Mouse (Mus musculus) ES-E14 (cell line): ENCODE data around the gene Stat2. TPM values are rescaled to one million over a fixed set of nuclear protein-coding genes. Genes with fewer than 3 reads are reported as not detected.
"Not testable (repeated sequence)": the region's sequence is repeated elsewhere in the genome, so short reads cannot be mapped to it uniquely, and the experiment has no call there.

ENCODE experiments used
- DNase-seq: peaks from one replicate; pipeline ENCODE4 v3.0.0-alpha.2; 2013; ENCODE audit warnings: low read depth, low spot score
- H3K27ac ChIP-seq: 2 replicates; pipeline ENCODE4 v1.5.1; 2012; ENCODE audit warnings: low read depth, mild to moderate bottlenecking, low read length, moderate library complexity, mixed read lengths; ENCODE audit not compliant: poor library complexity, insufficient read depth, severe bottlenecking
- H3K36me3 ChIP-seq: 2 replicates; pipeline ENCODE4 v1.6.1; 2012; ENCODE audit warnings: mild to moderate bottlenecking, low read length, moderate library complexity, mixed read lengths; ENCODE audit not compliant: control insufficient read depth, poor library complexity, insufficient read depth, severe bottlenecking
- H3K4me1 ChIP-seq, 2 experiments: fragments of 150-350 bp in 1 of 2; sonication (generic) in 1 of 2; 2 replicates each; pipeline ENCODE4 v1.6.1; 2012; ENCODE audit warnings: low read length in 2 of 2, mild to moderate bottlenecking in 1 of 2, mixed read lengths in 1 of 2; ENCODE audit not compliant: control insufficient read depth in 2 of 2, insufficient read depth in 2 of 2, poor library complexity in 1 of 2
- H3K4me3 ChIP-seq, 2 experiments: fragments of 150-350 bp in 1 of 2; sonication (generic) in 1 of 2; 2 replicates each; pipeline ENCODE4 v1.5.1; 2012; ENCODE audit warnings: low read length in 2 of 2, low read depth in 1 of 2, mild to moderate bottlenecking in 1 of 2, mixed read lengths in 1 of 2; ENCODE audit not compliant: insufficient read depth in 1 of 2, poor library complexity in 1 of 2, severe bottlenecking in 1 of 2
- H3K9ac ChIP-seq: 2 replicates; pipeline ENCODE4 v1.6.1; 2012; ENCODE audit warnings: low read depth, mild to moderate bottlenecking, low read length, mixed read lengths; ENCODE audit not compliant: poor library complexity, insufficient read depth, severe bottlenecking
- H3K9me3 ChIP-seq: fragments of 150-350 bp; sonication (generic); 2 replicates; pipeline ENCODE4 v1.6.1; 2012; ENCODE audit warnings: low read depth, mild to moderate bottlenecking, low read length; ENCODE audit not compliant: control insufficient read depth, insufficient read depth
- CHD2 ChIP-seq: IDR thresholded peaks from 2 replicates; pipeline ENCODE4 v1.6.1; 2014; ENCODE audit warnings: mild to moderate bottlenecking, low read depth, low read length, inconsistent platforms
- HCFC1 ChIP-seq: IDR thresholded peaks from 2 replicates; pipeline ENCODE4 v1.6.1; 2012; ENCODE audit warnings: low read length, inconsistent platforms, borderline replicate concordance; ENCODE audit not compliant: insufficient read depth
- MAFK ChIP-seq: IDR thresholded peaks from 2 replicates; pipeline ENCODE4 v1.6.1; 2014; ENCODE audit warnings: mild to moderate bottlenecking, low read depth, low read length, inconsistent platforms; ENCODE audit not compliant: insufficient read depth
- ZC3H11A ChIP-seq: IDR thresholded peaks from 2 replicates; pipeline ENCODE4 v1.6.1; 2012; ENCODE audit warnings: low read depth, mild to moderate bottlenecking, inconsistent platforms, low read length, borderline replicate concordance
- ZNF384 ChIP-seq: IDR thresholded peaks from 2 replicates; pipeline ENCODE4 v1.6.1; 2012; ENCODE audit warnings: low read depth, low read length, inconsistent platforms
- in situ Hi-C, 2 experiments: fragments of 600-800 bp; cut with MboI; formaldehyde crosslinking; loops; one replicate each; pipeline ENCODE4 v1.15.1; 2025; ENCODE audit warnings: low sequenced_read_pairs in 2 of 2, inconsistent platforms in 1 of 2; ENCODE audit not compliant: unreplicated experiment in 2 of 2
- total RNA-seq: library from RNA; depleted of rRNA; stranded (reverse); fragments of 300-350 nt; gene quantifications from 2 replicates; pipeline ENCODE4 v1.2.3, GENCODE M21; 2012

The Stat2 gene
- total RNA-seq, 1 experiment: 10.6 TPM

DNA sequence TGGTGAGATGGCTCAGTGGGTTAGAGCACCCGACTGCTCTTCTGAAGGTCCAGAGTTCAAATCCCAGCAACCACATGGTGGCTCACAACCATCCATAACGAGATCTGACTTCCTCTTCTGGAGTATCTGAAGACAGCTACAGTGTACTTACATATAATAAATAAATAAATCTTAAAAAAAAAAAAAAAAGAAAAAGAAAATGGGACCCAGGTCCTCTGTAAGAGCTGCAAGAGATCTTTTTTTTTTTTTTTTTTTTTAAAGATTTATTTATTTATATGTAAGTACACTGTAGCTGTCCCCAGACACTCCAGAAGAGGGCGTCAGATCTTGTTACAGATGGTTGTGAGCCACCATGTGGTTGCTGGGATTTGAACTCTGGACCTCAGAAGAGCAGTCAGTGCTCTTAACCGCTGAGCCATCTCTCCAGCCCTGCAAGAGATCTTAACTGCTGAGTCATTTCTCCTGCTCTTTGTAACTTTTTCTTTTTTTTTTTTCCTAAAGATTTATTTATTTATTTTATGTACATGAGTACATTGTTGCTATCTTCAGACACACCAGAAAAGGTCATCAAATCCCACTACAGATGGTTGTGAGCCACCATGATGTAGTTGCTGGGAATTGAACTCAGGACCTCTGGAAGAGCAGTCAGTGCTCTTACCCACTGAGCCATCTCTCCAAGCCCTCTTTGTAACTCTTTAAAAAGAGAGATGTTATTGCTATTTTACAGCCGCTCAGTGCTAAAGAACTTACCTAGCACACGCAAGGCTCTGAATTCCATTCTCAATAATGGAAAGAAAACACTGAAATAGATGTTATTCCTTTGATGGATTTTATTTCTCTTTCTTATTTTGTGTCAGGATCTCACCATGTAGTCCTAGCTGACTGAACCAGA, 62.2 kb downstream of the Stat2 start:
- TF ChIP-seq ZNF384: peak; percentile 60
- TF ChIP-seq MAFK: peak; percentile 64; the same call in 1 of the 2 replicates
- H3K4me3 ChIP-seq, DNase-seq, H3K9me3 ChIP-seq, H3K27ac ChIP-seq, H3K4me1 ChIP-seq, H3K9ac ChIP-seq, H3K36me3 ChIP-seq, in situ Hi-C loops: not testable (repeated sequence)

DNA sequence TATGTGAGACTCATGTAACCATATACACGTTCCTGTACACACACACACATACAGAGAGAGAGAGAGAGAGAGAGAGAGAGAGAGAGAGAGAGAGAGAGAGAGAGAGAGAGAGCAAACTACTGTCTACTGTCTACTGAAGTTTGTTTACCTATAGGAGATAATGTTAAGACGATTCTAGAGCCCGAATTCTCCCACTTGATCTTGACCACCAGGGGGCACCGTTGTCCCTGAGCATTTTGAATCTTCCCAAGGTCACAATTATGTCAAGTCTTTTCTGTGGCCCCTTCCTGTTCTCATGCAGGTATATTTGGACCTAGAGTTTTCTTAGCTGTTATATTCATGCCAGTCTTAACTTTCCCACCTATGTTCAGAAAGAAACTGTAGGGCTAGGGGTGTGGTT, 65.2 kb downstream of the Stat2 start:
- DNase-seq: peak; percentile 78
- no peak for TF ChIP-seq CHD2
- no peak for TF ChIP-seq ZC3H11A
- no peak for TF ChIP-seq ZNF384
- no peak for TF ChIP-seq MAFK
- TF ChIP-seq HCFC1: no peak
- no peak overlapping the region for H3K9ac ChIP-seq

DNA sequence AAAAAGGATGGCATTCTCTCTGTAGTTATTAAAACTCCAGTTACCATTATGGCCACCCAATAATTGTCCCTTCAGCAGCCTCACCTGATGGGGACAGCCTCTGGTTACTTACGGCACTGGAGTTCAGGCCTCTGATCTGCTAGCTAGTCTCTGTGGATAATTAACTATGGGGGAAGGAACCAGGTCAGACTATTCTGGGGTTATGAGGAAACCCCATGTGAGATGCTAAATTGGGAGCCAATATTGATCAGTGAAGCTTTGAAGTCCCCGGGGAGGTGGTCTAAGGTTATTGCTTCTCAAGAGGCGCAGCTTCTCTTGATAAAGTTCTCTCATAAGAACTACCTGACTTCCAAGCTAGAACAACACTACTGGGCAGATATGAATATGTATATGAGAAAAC, 65.8 kb downstream of the Stat2 start:
- in situ Hi-C loops: no loop called here

More for the DNA sequence above, 65.2 kb downstream of the Stat2 start:
- Histone ChIP-seq H3K9me3 (no peaks in the 10 kb centered on the region), H3K4me1 (peaks cover 2 to 4% of the 10 kb centered on the region in 2 experiments; a peak in 1 of 4 replicates), H3K36me3 (peaks cover 2% of the 10 kb centered on the region; the same call in 1 of the 2 replicates), H3K4me3 (no peak overlapping the region), H3K27ac (no peak overlapping the region)
- in situ Hi-C loops: no loop called here

DNA sequence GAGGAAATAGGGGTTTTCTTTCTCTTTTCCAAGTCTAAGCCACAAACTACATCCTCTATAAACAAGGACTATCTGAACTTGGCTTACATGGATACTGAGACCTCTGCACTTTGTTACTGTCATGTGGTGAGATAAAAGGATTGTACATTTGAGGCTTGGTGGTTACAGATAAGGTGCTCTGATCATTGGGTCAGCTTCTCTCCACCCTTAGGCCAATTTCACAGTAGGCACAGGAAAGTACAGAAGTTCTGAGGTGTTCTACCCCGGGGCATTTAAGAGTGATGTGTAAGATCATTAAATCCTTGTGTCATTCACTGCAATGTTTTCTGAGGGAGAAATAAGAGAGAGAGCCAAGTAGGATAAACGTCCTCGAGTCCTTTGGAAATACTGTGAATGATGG, 66.2 kb downstream of the Stat2 start:
- H3K9me3 ChIP-seq: no peaks in the 10 kb centered on the region
- DNase-seq: no peak
- TF ChIP-seq MAFK: no peak
- no peak for TF ChIP-seq ZC3H11A
- no peak for TF ChIP-seq HCFC1
- no peak for TF ChIP-seq ZNF384
- TF ChIP-seq CHD2: no peak
- in situ Hi-C loops: no loop called here
- no peak overlapping the region for H3K9ac ChIP-seq
- peaks cover 2 to 4% of the 10 kb centered on the region in 2 experiments; a peak in 1 of 4 replicates for H3K4me1 ChIP-seq
- H3K36me3 ChIP-seq: peaks cover 4% of the 10 kb centered on the region; the same call in 1 of the 2 replicates
- no peak overlapping the region; a peak in 1 of 4 replicates for H3K4me3 ChIP-seq
- H3K27ac ChIP-seq: no peak overlapping the region

More for the DNA sequence above, 65.8 kb downstream of the Stat2 start:
- H3K36me3 ChIP-seq: peaks cover 2% of the 10 kb centered on the region; the same call in 1 of the 2 replicates
- H3K27ac ChIP-seq: no peak overlapping the region
- no peak overlapping the region for H3K9ac ChIP-seq
- TF ChIP-seq HCFC1: no peak
- H3K4me3 ChIP-seq: no peak overlapping the region
- DNase-seq: no peak
- no peaks in the 10 kb centered on the region for H3K9me3 ChIP-seq
- H3K4me1 ChIP-seq: peaks cover 2 to 4% of the 10 kb centered on the region in 2 experiments; a peak in 1 of 4 replicates
